Mouse (Mus musculus): Measurements from ENCODE around the gene Ttll5. TPM values are rescaled to one million over a fixed set of nuclear protein-coding genes. Genes with fewer than 3 reads are reported as not detected.

The Ttll5 gene
- polyA plus RNA-seq, 1 experiment = 22.2 TPM

DNA sequence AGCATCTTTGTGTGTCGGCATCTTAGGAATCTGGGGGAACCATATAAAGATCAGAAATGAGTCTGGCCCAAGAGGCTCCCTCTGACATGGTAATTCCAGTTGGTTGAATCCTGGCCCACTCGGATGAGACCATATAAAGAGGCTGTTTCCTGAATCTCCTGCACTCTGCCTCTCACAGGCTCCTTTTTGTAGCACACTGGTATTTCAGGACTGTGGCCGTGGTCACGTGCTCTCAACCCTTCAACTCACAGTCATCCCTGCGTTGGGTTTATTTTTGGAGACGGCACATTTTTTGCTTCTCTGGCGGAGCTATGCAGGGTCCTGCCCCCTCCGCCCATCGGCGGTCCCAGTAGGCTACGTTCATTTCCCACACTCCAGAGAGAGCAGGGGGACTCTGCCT lies 279.8 kb downstream of the Ttll5 start:
- DNase-seq (ENCODE audit: low read depth) = peak; percentile 12
- TF ChIP-seq POLR2A (IDR thresholded peaks at IDR 0.05; ENCODE audit: borderline replicate concordance, extremely low read depth, insufficient read depth, insufficient read length, poor library complexity, severe bottlenecking) (no peak), CTCF (IDR thresholded peaks at IDR 0.05; ENCODE audit: borderline replicate concordance, extremely low read depth, insufficient read depth, insufficient read length) (no peak)

DNA sequence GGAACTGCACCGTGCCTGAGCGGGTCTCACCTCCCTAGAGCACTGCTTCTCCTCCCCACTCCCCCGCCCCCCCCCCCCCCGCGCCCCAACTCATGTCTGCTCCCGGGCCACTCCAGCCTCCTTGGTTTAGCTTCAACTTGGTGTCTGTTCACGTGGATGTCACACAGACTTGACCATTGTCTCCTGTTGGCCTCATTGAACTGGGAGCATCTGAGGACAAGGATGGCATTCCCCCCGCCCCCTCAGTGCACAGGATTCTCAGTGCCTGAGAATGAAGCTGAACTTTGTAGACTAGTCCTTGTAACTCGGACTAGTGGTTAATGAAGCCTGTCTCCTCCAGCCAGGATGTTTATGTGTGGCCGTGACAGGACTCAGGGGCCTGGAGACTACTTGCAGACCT lies 281.1 kb downstream of the Ttll5 start:
- TF ChIP-seq CTCF (IDR thresholded peaks at IDR 0.05; ENCODE audit: borderline replicate concordance, extremely low read depth, insufficient read depth, insufficient read length) (no peak), POLR2A (IDR thresholded peaks at IDR 0.05; ENCODE audit: borderline replicate concordance, extremely low read depth, insufficient read depth, insufficient read length, poor library complexity, severe bottlenecking) (no peak)
- DNase-seq (ENCODE audit: low read depth) = no peak

- no peak for DNase-seq (ENCODE audit: low read depth)
- no peak for TF ChIP-seq POLR2A (IDR thresholded peaks at IDR 0.05; ENCODE audit: borderline replicate concordance, extremely low read depth, insufficient read depth, insufficient read length, poor library complexity, severe bottlenecking)
- TF ChIP-seq CTCF (IDR thresholded peaks at IDR 0.05; ENCODE audit: borderline replicate concordance, extremely low read depth, insufficient read depth, insufficient read length) = no peak
Measured at GRCm38 (mm10) chr12:86106086-86106485, 281.6 kb downstream of the Ttll5 start.

DNA sequence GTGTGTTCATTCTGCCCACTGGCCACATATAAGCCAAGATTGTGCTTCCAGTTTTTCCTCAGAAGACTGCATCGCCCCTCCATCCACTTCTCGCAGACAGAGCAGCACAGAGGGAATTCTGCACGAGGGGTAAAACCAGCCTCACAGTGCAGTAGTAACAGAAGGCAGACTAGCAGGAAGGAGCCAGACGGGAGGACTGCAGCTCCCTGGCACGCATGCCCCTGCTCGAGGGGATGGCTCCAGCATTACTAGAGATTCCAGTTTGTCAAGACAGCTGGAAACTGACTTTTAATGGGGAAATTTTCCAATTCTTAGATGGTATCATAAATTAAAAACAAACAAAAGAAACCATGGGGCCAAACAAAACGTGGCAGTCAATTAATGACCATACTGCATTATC lies 283.2 kb downstream of the Ttll5 start:
- TF ChIP-seq POLR2A (IDR thresholded peaks at IDR 0.05; ENCODE audit: borderline replicate concordance, extremely low read depth, insufficient read depth, insufficient read length, poor library complexity, severe bottlenecking) = no peak
- TF ChIP-seq CTCF (IDR thresholded peaks at IDR 0.05; ENCODE audit: borderline replicate concordance, extremely low read depth, insufficient read depth, insufficient read length) = no peak
- DNase-seq (ENCODE audit: low read depth) = peak; percentile 54

GRCm38 (mm10) chr12:86109531-86109930 lies 285.1 kb downstream of the Ttll5 start:
- TF ChIP-seq CTCF (IDR thresholded peaks at IDR 0.05; ENCODE audit: borderline replicate concordance, extremely low read depth, insufficient read depth, insufficient read length) (no peak), POLR2A (IDR thresholded peaks at IDR 0.05; ENCODE audit: borderline replicate concordance, extremely low read depth, insufficient read depth, insufficient read length, poor library complexity, severe bottlenecking) (no peak)
- DNase-seq (ENCODE audit: low read depth) = no peak

- TF ChIP-seq CTCF (IDR thresholded peaks at IDR 0.05; ENCODE audit: borderline replicate concordance, extremely low read depth, insufficient read depth, insufficient read length) (peak; percentile 42; the same call in 1 of the 2 replicates), POLR2A (IDR thresholded peaks at IDR 0.05; ENCODE audit: borderline replicate concordance, extremely low read depth, insufficient read depth, insufficient read length, poor library complexity, severe bottlenecking) (no peak)
- no peak for DNase-seq (ENCODE audit: low read depth)
Measured at GRCm38 (mm10) chr12:86110637-86111036, 286.2 kb downstream of the Ttll5 start.

Other genes starting within 250 kb of the Ttll5 start
- 7.3 and 11.9 TPM in 2 replicates for gene Jdp2, start 225.6 kb upstream of the Ttll5 start, polyA plus RNA-seq (2012; rRNA removed)
- gene Batf, start 138.0 kb upstream of the Ttll5 start, polyA plus RNA-seq (2012; rRNA removed) = 1.1 and 1.3 TPM in 2 replicates
- 3.9 and 4.5 TPM in 2 replicates for gene Flvcr2, start 78.1 kb upstream of the Ttll5 start, polyA plus RNA-seq (2012; rRNA removed)
- gene Erg28, start 109 bp upstream of the Ttll5 start, polyA plus RNA-seq (2012; rRNA removed) = 53.8 and 71.7 TPM in 2 replicates

Data from brain, embryonic 14.5 days (tissue).